In the genomic region with DNA sequence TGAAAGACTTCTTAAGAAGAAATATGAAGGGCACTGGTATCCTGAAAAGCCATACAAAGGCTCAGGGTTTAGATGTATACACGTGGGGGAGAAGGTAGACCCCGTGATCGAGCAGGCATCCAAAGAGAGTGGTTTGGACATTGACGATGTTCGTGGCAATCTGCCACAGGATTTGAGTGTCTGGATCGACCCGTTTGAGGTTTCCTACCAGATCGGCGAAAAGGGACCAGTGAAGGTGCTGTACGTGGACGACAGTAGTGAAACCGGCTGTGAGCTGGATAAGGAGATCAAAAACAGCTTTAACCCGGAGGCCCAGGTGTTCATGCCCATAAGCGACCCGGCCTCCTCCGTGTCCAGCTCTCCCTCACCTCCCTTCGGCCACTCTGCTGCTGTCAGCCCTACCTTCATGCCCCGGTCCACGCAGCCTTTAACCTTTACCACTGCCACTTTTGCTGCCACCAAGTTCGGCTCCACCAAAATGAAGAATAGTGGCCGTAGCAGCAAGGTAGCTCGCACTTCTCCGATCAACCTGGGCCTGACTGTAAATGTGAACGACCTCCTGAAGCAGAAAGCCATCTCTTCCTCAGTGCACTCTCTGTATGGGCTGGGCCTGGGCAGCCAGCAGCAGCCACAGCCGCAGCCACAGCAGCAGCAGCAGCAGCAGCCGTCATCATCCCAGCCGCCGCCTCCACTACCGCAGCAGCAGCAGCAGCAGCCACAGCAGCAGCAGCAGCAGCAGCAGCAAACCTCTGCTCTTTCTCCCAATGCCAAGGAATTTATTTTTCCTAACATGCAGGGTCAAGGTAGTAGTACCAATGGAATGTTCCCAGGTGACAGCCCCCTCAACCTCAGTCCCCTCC, we compare ENCODE assay signal across 8 mouse cellular contexts. TPM values are rescaled to one million over a fixed set of nuclear protein-coding genes. Genes with fewer than 3 reads are reported as not detected.
DNase-seq lines count a peak whose midpoint lies in the region; ATAC-seq and TF ChIP-seq lines count a peak whose summit lies in the region.

No protein-coding gene starts in this region.

- 0 out of 2 replicates have a peak overlapping the region, but pooled peaks have one; percentile 11 for H3K9ac ChIP-seq in hindbrain, embryonic 15.5 days
- no peak overlapping the region for H3K9ac ChIP-seq in midbrain, postnatal 0 days (replicated peaks; ENCODE audit: low read length, poor library complexity, severe bottlenecking)

- peaks cover 12% of the 10 kb centered on the region for H3K36me3 ChIP-seq in megakaryocyte, embryonic 14.5 days (replicated peaks; ENCODE audit: low read length)
- peaks cover 12% of the 10 kb centered on the region for H3K36me3 ChIP-seq in hindbrain, embryonic 15.5 days
- peaks cover 12% of the 10 kb centered on the region; the same call in 1 of the 2 replicates for H3K36me3 ChIP-seq in midbrain, postnatal 0 days (ENCODE audit: insufficient read depth, low read length)

- WGBS in hindbrain, embryonic 15.5 days, result 74% methylated on average over 29 of the region's 29 CpGs
- 84% methylated on average over 29 of the region's 29 CpGs for WGBS in midbrain, postnatal 0 days

- peak overlapping the region; percentile 23 for H3K4me3 ChIP-seq in megakaryocyte, embryonic 14.5 days (replicated peaks)
- peak overlapping the region; percentile 68 for H3K4me3 ChIP-seq in hindbrain, embryonic 15.5 days
- peak overlapping the region; percentile 99; the same call in 1 of the 2 replicates for H3K4me3 ChIP-seq in midbrain, postnatal 0 days (ENCODE audit: low read depth, low read length)

- peak; percentile 61 to 67 for DNase-seq in cerebellum, postnatal 10 days
- no peak for DNase-seq in midbrain, postnatal 0 days (ENCODE audit: low spot score)
- no peak for DNase-seq in thymus, postnatal 4 days

- H3K9me3 ChIP-seq in megakaryocyte, embryonic 14.5 days, result no peaks in the 10 kb centered on the region
- H3K9me3 ChIP-seq in hindbrain, embryonic 15.5 days, result no peaks in the 10 kb centered on the region
- no peaks in the 10 kb centered on the region for H3K9me3 ChIP-seq in midbrain, postnatal 0 days (ENCODE audit: low read length)

- no peak for TF ChIP-seq CTCF in midbrain, postnatal 0 days (IDR thresholded peaks at IDR 0.05)

- H3K27ac ChIP-seq in hindbrain, embryonic 15.5 days (replicated peaks), result no peak overlapping the region
- H3K27ac ChIP-seq in midbrain, postnatal 0 days (ENCODE audit: low read depth, low read length), result no peak overlapping the region

- peaks cover 2% of the 10 kb centered on the region for H3K27me3 ChIP-seq in megakaryocyte, embryonic 14.5 days (replicated peaks)
- H3K27me3 ChIP-seq in hindbrain, embryonic 15.5 days, result no peaks in the 10 kb centered on the region
- no peaks in the 10 kb centered on the region for H3K27me3 ChIP-seq in midbrain, postnatal 0 days (ENCODE audit: insufficient read depth, low read length)

- ATAC-seq in megakaryocyte, adult 5-6 weeks (ENCODE audit: poor library complexity, severe bottlenecking), result no peak
- no peak for ATAC-seq in hindbrain, embryonic 15.5 days (ENCODE audit: low FRiP score, low read depth)
- ATAC-seq in midbrain, postnatal 0 days (ENCODE audit: low FRiP score), result no peak
- no peak for ATAC-seq in erythroblast, adult 5-6 weeks (replicated peaks; ENCODE audit: low FRiP score, poor library complexity, severe bottlenecking)
- no peak for ATAC-seq in megakaryocyte progenitor cell, adult 5-6 weeks (replicated peaks; ENCODE audit: poor library complexity)

- peak overlapping the region; percentile 62 for H3K4me2 ChIP-seq in hindbrain, embryonic 15.5 days
- peak overlapping the region; percentile 62 for H3K4me2 ChIP-seq in midbrain, postnatal 0 days (ENCODE audit: low read depth, low read length, poor library complexity, severe bottlenecking)

- peaks cover 21% of the 10 kb centered on the region for H3K4me1 ChIP-seq in megakaryocyte, embryonic 14.5 days
- peaks cover 34% of the 10 kb centered on the region for H3K4me1 ChIP-seq in hindbrain, embryonic 15.5 days (replicated peaks)
- H3K4me1 ChIP-seq in midbrain, postnatal 0 days (ENCODE audit: insufficient read depth, low read length), result no peaks in the 10 kb centered on the region; the same call in 1 of the 2 replicates

RNA-seq across cellular contexts. Expression of gene Tob1, which starts 2.7 kb away (rescaled TPM):
- 4.3 and 10.8 TPM in 2 replicates for polyA plus RNA-seq in megakaryocyte, embryonic 14.5 days (2012; ENCODE audit: insufficient read depth, low replicate concordance)
- 15.5 and 17.8 TPM in 2 replicates for total RNA-seq in megakaryocyte, adult 5-6 weeks (2015)
- total RNA-seq in megakaryocyte, adult 5-6 weeks (2017), result 13.5 and 19.3 TPM in 2 replicates
- 32.8 and 35.6 TPM in 2 replicates for polyA plus RNA-seq in hindbrain, embryonic 15.5 days (2015; fragmentation: Nextera tagmentation; extraction: Ambion mirVana)
- total RNA-seq in midbrain, postnatal 0 days (2014; rRNA removed), result 15.6 and 20.4 TPM in 2 replicates
- 25.5 and 27.9 TPM in 2 replicates for polyA plus RNA-seq in midbrain, postnatal 0 days (2015; fragmentation: Nextera tagmentation; extraction: Ambion mirVana)
- total RNA-seq in erythroblast, adult 5-6 weeks (2015; ENCODE audit: low replicate concordance), result 3.5 and 6.1 TPM in 2 replicates
- 5.3 and 7.5 TPM in 2 replicates for total RNA-seq in erythroblast, adult 5-6 weeks (2017; ENCODE audit: low replicate concordance)
- total RNA-seq in megakaryocyte progenitor cell, adult 5-6 weeks (2015), result 8.3 and 9.4 TPM in 2 replicates
- total RNA-seq in megakaryocyte progenitor cell, adult 5-6 weeks (2017), result 3.5 and 5.2 TPM in 2 replicates

RNA-seq across cellular contexts. Expression of gene Wfikkn2, which starts 31.8 kb away (rescaled TPM):
- not detected in 2 replicates for polyA plus RNA-seq in megakaryocyte, embryonic 14.5 days (2012; ENCODE audit: insufficient read depth, low replicate concordance)
- total RNA-seq in megakaryocyte, adult 5-6 weeks (2015), result not detected in 2 replicates
- total RNA-seq in megakaryocyte, adult 5-6 weeks (2017), result not detected in 2 replicates
- polyA plus RNA-seq in hindbrain, embryonic 15.5 days (2015; fragmentation: Nextera tagmentation; extraction: Ambion mirVana), result 6.6 and 7.9 TPM in 2 replicates
- total RNA-seq in midbrain, postnatal 0 days (2014; rRNA removed), result 5.0 and 10.0 TPM in 2 replicates
- polyA plus RNA-seq in midbrain, postnatal 0 days (2015; fragmentation: Nextera tagmentation; extraction: Ambion mirVana), result 2.6 and 2.7 TPM in 2 replicates
- not detected in 2 replicates for total RNA-seq in erythroblast, adult 5-6 weeks (2015; ENCODE audit: low replicate concordance)
- total RNA-seq in erythroblast, adult 5-6 weeks (2017; ENCODE audit: low replicate concordance), result not detected in 2 replicates
- 0.52 TPM in 1 of 2 replicates, not detected in the other for total RNA-seq in megakaryocyte progenitor cell, adult 5-6 weeks (2015)
- total RNA-seq in megakaryocyte progenitor cell, adult 5-6 weeks (2017), result 0.21 and 0.27 TPM in 2 replicates

Comparison
In these comparisons a context has a peak if more than half of its experiments do, and no peak if none do; other contexts are left out.
1. H3K4me3 ChIP-seq: peak in every context shown above with its lines; median percentile 99 in midbrain, postnatal 0 days; 68 in hindbrain, embryonic 15.5 days; 23 in megakaryocyte, embryonic 14.5 days.
2. DNase-seq: peak in cerebellum, postnatal 10 days (2 of 2); none in midbrain, postnatal 0 days (single experiment) and thymus, postnatal 4 days (single experiment).